In the genomic region with DNA sequence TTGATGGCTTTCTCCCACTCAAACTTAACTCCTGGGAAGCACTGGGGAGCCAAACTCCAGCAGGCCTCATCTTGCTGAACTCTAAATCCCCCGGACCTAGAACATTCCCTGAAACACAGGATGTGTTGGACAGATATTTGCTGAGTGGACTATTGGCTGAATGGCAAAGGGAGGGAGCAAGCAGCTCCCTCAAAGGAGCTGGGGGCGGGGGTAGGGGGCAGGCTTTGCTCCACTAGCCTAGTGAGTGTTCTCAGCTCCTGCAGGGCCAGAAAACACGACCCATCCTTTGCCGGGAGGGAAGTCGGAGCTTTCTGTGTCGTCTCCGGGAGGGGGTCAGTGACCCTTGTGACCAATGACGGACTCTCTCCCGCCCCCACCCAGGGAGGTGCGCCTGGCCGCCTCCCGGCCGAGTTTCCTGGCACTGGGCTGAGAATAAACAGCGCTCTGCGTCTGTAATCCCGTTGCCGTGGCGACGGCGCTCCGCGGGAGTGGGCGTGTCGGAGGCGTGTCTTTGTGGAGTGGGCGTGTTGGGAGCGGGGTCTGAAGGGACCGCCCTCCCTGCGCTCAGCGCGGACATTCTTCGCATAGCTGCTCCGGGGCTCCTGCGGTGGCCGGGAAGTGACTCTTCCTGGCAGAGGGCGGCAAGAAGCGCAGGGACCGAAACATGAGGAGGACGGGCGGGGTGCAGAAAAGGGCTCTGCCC, we compare ENCODE assay signal across 8 mouse cellular contexts. TPM values are rescaled to one million over a fixed set of nuclear protein-coding genes. Genes with fewer than 3 reads are reported as not detected.
DNase-seq lines count a peak whose midpoint lies in the region; ATAC-seq and TF ChIP-seq lines count a peak whose summit lies in the region.

No protein-coding gene starts in this region.

- peaks cover 66% of the 10 kb centered on the region for H3K4me1 ChIP-seq in forebrain, embryonic 15.5 days
- peaks cover 54% of the 10 kb centered on the region; the same call in 1 of the 2 replicates for H3K4me1 ChIP-seq in lung, embryonic 14.5 days (ENCODE audit: insufficient read depth)
- peaks cover 57% of the 10 kb centered on the region for H3K4me1 ChIP-seq in olfactory bulb, adult 2 months (ENCODE audit: control insufficient read depth, insufficient read depth, low read length)
- H3K4me1 ChIP-seq in thymus, adult 2 months (replicated peaks; ENCODE audit: control insufficient read depth, insufficient read depth, low read length) = peaks cover 69% of the 10 kb centered on the region

- peak; percentile 27; the same call in 1 of the 2 replicates for TF ChIP-seq POLR2A in olfactory bulb, adult 2 months (IDR thresholded peaks at IDR 0.05; ENCODE audit: insufficient read depth, low read depth, low read length)
- TF ChIP-seq POLR2A in thymus, adult 2 months (IDR thresholded peaks at IDR 0.05; ENCODE audit: control insufficient read depth, extremely low read depth, insufficient read depth, low read length, poor library complexity) = peak; percentile 48; the same call in 1 of the 2 replicates

- intact Hi-C loops in heart, postnatal 36 days (cut with DNase I) = loop anchor here (1.0 kb wide), 1 partner anchor 28 kb away; no protein-coding TSS in a partner anchor

- no peaks in the 10 kb centered on the region for H3K27me3 ChIP-seq in forebrain, embryonic 15.5 days
- 0 out of 2 replicates have a peak, but pooled peaks cover 12% of the 10 kb centered on the region for H3K27me3 ChIP-seq in lung, embryonic 14.5 days (ENCODE audit: insufficient read depth, low read length)
- no peaks in the 10 kb centered on the region for H3K27me3 ChIP-seq in thymus, adult 2 months (ENCODE audit: control insufficient read depth, insufficient read depth, low read length)

- no peaks in the 10 kb centered on the region for H3K9me3 ChIP-seq in forebrain, embryonic 15.5 days
- no peaks in the 10 kb centered on the region for H3K9me3 ChIP-seq in lung, embryonic 14.5 days (ENCODE audit: low read depth, low read length)

- peak overlapping the region; percentile 36 for H3K27ac ChIP-seq in forebrain, embryonic 15.5 days (replicated peaks)
- peak overlapping the region; percentile 82 for H3K27ac ChIP-seq in layer of hippocampus, adult 2 months
- H3K27ac ChIP-seq in lung, embryonic 14.5 days (ENCODE audit: low read depth) = peak overlapping the region; percentile 98
- peak overlapping the region; percentile 17 for H3K27ac ChIP-seq in olfactory bulb, adult 2 months (ENCODE audit: insufficient read depth, low read depth, low read length)
- H3K27ac ChIP-seq in thymus, adult 2 months (ENCODE audit: control insufficient read depth, insufficient read depth, low read length) = no peak overlapping the region

- peak; percentile 98 for DNase-seq in ES-CJ7 (ENCODE audit: low read depth, low spot score)
- peak; percentile 85 for DNase-seq in cerebellum, adult 11 months
- DNase-seq in heart, postnatal 36 days = peak; percentile 100
- peak; percentile 97 for DNase-seq in layer of hippocampus, adult 2 months (ENCODE audit: low spot score in 2 of 2)
- peak; percentile 100 for DNase-seq in lung, embryonic 14.5 days
- DNase-seq in thymus, adult 2 months = peak; percentile 98

- peak overlapping the region; percentile 33 for H3K9ac ChIP-seq in forebrain, embryonic 15.5 days (replicated peaks)
- H3K9ac ChIP-seq in lung, embryonic 14.5 days = peak overlapping the region; percentile 48

- H3K4me3 ChIP-seq in forebrain, embryonic 15.5 days = peak overlapping the region; percentile 36
- peak overlapping the region; percentile 49 for H3K4me3 ChIP-seq in layer of hippocampus, adult 2 months
- H3K4me3 ChIP-seq in lung, embryonic 14.5 days (ENCODE audit: low read depth, low read length) = peak overlapping the region; percentile 33
- peak overlapping the region; percentile 30 for H3K4me3 ChIP-seq in olfactory bulb, adult 2 months (ENCODE audit: insufficient read depth, low read depth, low read length)
- H3K4me3 ChIP-seq in thymus, adult 2 months (ENCODE audit: control insufficient read depth, insufficient read depth, low read length) = peak overlapping the region; percentile 21

- peak; percentile 86 for ATAC-seq in forebrain, embryonic 15.5 days (replicated peaks)
- ATAC-seq in lung, embryonic 14.5 days (ENCODE audit: insufficient read depth) = peak; percentile 83

- peak overlapping the region; percentile 68 for H3K4me2 ChIP-seq in forebrain, embryonic 15.5 days (replicated peaks)
- H3K4me2 ChIP-seq in lung, embryonic 14.5 days = peak overlapping the region; percentile 79

- TF ChIP-seq CTCF in layer of hippocampus, adult 2 months (conservative IDR thresholded peaks at IDR 0.05) = peak; percentile 50
- TF ChIP-seq CTCF in lung, embryonic 14.5 days (IDR thresholded peaks at IDR 0.05; ENCODE audit: low read depth) = 0 out of 2 replicates have a peak, but pooled peaks have one; percentile 11
- TF ChIP-seq CTCF in olfactory bulb, adult 2 months (IDR thresholded peaks at IDR 0.05; ENCODE audit: insufficient read depth, low read depth, low read length) = no peak
- TF ChIP-seq CTCF in thymus, adult 2 months (IDR thresholded peaks at IDR 0.05; ENCODE audit: borderline replicate concordance, control insufficient read depth, extremely low read depth, insufficient read depth, low read length, poor library complexity) = peak; percentile 38; the same call in 1 of the 2 replicates

- H3K36me3 ChIP-seq in forebrain, embryonic 15.5 days = no peaks in the 10 kb centered on the region
- H3K36me3 ChIP-seq in lung, embryonic 14.5 days (ENCODE audit: insufficient read depth) = peaks cover 13% of the 10 kb centered on the region
- no peaks in the 10 kb centered on the region for H3K36me3 ChIP-seq in thymus, adult 2 months (ENCODE audit: control insufficient read depth, insufficient read depth, low read length)

- under 1% methylated on average over 40 of the region's 40 CpGs for WGBS in forebrain, embryonic 15.5 days
- WGBS in lung, embryonic 14.5 days = under 1% methylated on average over 40 of the region's 40 CpGs
- WGBS in olfactory bulb, adult 2 months = 1% methylated on average over 40 of the region's 40 CpGs
- WGBS in thymus, adult 2 months = 4% methylated on average over 40 of the region's 40 CpGs

RNA-seq across cellular contexts. Expression of gene Socs3, which starts 6.6 kb away (rescaled TPM):
- polyA plus RNA-seq in forebrain, embryonic 15.5 days (2015; fragmentation: Nextera tagmentation; extraction: Ambion mirVana) = 14.2 and 15.1 TPM in 2 replicates
- 1 to 10 TPM; 3.4 to 3.8 TPM for total RNA-seq in heart, postnatal 36 days (2021)
- 1 to 10 TPM in 1 of 2 experiments, under 1 TPM in 1; 0.92 to 1.3 TPM for total RNA-seq in layer of hippocampus, adult 2 months (2021)
- polyA plus RNA-seq in lung, embryonic 14.5 days (2014; fragmentation: Nextera tagmentation; extraction: Ambion mirVana) = 5.4 and 6.4 TPM in 2 replicates
- not detected in 2 replicates for polyA plus RNA-seq in olfactory bulb, adult 2 months (2012; ENCODE audit: insufficient read depth, insufficient read length, low replicate concordance, missing spikeins)
- polyA plus RNA-seq in thymus, adult 2 months (2012; rRNA removed) = 44.3 and 45.7 TPM in 2 replicates

RNA-seq across cellular contexts. Expression of gene Pgs1, which starts 22.9 kb away (rescaled TPM):
- 52.9 and 54.3 TPM in 2 replicates for polyA plus RNA-seq in forebrain, embryonic 15.5 days (2015; fragmentation: Nextera tagmentation; extraction: Ambion mirVana)
- 10 to 100 TPM; 17.8 to 20.0 TPM for total RNA-seq in heart, postnatal 36 days (2021)
- total RNA-seq in layer of hippocampus, adult 2 months (2021) = 10 to 100 TPM; 76.2 to 81.3 TPM
- 35.8 and 40.8 TPM in 2 replicates for polyA plus RNA-seq in lung, embryonic 14.5 days (2014; fragmentation: Nextera tagmentation; extraction: Ambion mirVana)
- polyA plus RNA-seq in olfactory bulb, adult 2 months (2012; ENCODE audit: insufficient read depth, insufficient read length, low replicate concordance, missing spikeins) = not detected in 2 replicates
- polyA plus RNA-seq in thymus, adult 2 months (2012; rRNA removed) = 89.1 and 89.5 TPM in 2 replicates
